Mouse (Mus musculus): ENCODE data around the gene Olfr727.

Olfr727 gene

DNA sequence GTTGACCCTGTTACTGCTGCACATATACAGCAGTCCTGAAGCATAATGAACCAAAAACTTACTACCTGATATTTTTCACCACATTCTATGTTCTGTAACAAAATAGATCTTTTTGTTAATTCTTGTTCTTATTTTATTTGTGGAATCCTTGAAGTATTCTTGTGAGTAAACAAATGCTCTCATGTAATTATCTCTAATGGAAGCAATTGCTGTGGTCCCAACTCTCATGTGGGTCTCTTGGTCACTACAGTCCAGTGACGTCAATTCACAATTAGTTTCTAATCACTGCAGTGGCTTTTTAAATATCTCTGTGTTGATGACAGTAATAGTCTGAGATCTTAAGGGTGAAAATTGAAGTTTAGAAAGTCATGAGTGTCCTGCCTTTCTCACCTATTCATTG, at the start of gene Olfr727:
Gene Olfr727, plus strand, starts transcription at position 301 of the 400 bp plus-strand sequence.
- no peak for DNase-seq

DNA sequence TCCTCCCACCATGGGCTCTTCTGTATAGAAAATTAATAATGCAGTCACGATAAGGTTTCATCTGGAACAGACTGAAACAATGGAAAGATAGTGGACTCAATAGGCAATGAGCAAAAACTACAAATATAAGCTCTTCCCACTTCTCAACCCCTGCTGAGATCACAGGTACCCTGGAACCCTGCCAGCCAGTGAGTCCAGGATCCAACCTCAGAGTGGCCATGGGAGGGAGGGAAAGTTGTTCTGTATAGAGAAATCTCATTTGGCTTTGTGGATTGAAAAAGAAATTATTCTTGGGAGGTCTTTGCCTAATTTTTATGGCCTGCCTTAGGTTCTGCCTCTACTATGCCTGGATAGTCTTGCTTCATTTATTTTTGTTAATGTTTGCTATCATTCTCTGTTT, 32.1 kb upstream of the Olfr727 start, which contains the start of gene Olfr726:
Gene Olfr726, minus strand, starts transcription at position 101 of the 400 bp plus-strand sequence.
- no peak for DNase-seq

DNA sequence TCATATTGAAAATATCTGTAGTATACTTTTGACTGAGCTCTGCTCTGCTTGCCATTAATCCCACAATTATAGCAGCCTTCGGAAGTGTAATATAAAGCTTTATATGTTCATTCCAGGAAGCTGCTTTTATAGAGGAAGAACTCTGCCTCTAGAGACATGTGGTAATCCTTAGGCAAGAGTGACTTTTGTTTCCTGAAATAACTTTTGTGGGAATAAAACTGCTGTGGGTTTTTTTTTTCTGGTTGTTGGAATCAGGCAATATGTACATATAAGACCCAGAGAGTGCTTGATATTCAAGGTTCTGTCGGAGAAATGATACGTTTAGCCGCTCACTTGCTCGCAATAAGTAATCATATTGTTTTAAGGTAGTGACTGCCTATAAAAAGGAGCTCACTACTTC, 19.6 kb downstream of the Olfr727 start, which contains the start of gene Olfr728:
Gene Olfr728, minus strand, starts transcription at position 101 of the 400 bp plus-strand sequence.
- DNase-seq, result no peak

DNA sequence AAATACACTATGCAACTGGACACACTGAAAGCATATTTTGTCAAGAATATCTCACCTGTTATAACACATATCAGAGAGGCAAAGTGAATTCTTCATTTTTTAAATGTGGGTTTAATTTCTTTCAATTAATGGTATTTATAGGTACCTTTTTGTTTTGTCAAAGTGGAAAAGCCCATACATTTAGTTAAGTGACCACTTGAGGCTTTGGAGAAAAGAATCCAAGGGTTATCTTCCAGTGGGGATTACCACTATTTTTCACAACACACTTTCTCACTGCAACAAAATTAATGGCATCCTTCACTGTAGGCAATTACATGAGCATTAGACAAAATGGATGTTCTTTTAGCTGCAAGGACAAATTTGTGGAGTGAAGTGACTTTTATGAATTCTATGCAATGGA, 29.8 kb downstream of the Olfr727 start, which contains the start of gene Olfr729:
Gene Olfr729, minus strand, starts transcription at position 101 of the 400 bp plus-strand sequence.
- no peak for DNase-seq
